Mouse (Mus musculus) hematopoietic stem cell, adult 5-6 weeks (primary cell): ENCODE results near the gene Creb3l1. TPM values are rescaled to one million over a fixed set of nuclear protein-coding genes. Genes with fewer than 3 reads are reported as not detected.

ENCODE experiments used
- ATAC-seq, 2 experiments: fragments of 125-278 bp in 1 of 2; replicated peaks in 1 of 2; 2 replicates each; pipeline ENCODE4 v1.8.0; 2016 to 2017; ENCODE audit warnings: inconsistent platforms in 2 of 2, mild to moderate bottlenecking in 2 of 2, moderate number of reproducible peaks in 2 of 2, low read depth in 1 of 2, moderate TSS enrichment in 1 of 2; ENCODE audit not compliant: low FRiP score in 2 of 2, poor library complexity in 2 of 2, severe bottlenecking in 2 of 2, insufficient read depth in 1 of 2, low TSS enrichment in 1 of 2
- total RNA-seq: library from RNA; stranded (forward); fragments of 172-1452, 232-1000 nt; gene quantifications from 2 replicates; pipeline ENCODE4 v1.2.3, GENCODE M21; 2017

Gene Creb3l1
- total RNA-seq = not detected in 2 replicates

GRCm38 (mm10) chr2:92024274-92024672, at the start of gene Creb3l1:
Gene Creb3l1, minus strand, starts transcription at chr2:92024502.
- peak; percentile 46 to 47; a peak in 2 of 4 replicates for ATAC-seq

GRCm38 (mm10) chr2:92071143-92071542, 46.8 kb upstream of the Creb3l1 start:
- no peak for ATAC-seq

GRCm38 (mm10) chr2:92069630-92070029, 45.3 kb upstream of the Creb3l1 start:
- no peak for ATAC-seq

- ATAC-seq = no peak
Measured at GRCm38 (mm10) chr2:92067600-92067999, 43.3 kb upstream of the Creb3l1 start.

GRCm38 (mm10) chr2:92066899-92067298, 42.6 kb upstream of the Creb3l1 start:
- ATAC-seq = no peak; a peak in 1 of 4 replicates

GRCm38 (mm10) chr2:92065938-92066337, 41.6 kb upstream of the Creb3l1 start:
- ATAC-seq = no peak

GRCm38 (mm10) chr2:92065269-92065888, 41.1 kb upstream of the Creb3l1 start:
- ATAC-seq = peak in 1 of 2 experiments; percentile 53; a peak in 1 of 4 replicates

- no peak for ATAC-seq
Measured at GRCm38 (mm10) chr2:92063106-92063505, 38.8 kb upstream of the Creb3l1 start.

- no peak for ATAC-seq
Measured at GRCm38 (mm10) chr2:92061337-92061736, 37.0 kb upstream of the Creb3l1 start.

- no peak for ATAC-seq
Measured at GRCm38 (mm10) chr2:92060291-92060690, 36.0 kb upstream of the Creb3l1 start.

GRCm38 (mm10) chr2:92059481-92060220, 35.3 kb upstream of the Creb3l1 start:
- 0 out of 4 replicates have a peak, but pooled peaks have one; percentile 36 to 38 for ATAC-seq

GRCm38 (mm10) chr2:92058936-92059335, 34.6 kb upstream of the Creb3l1 start:
- no peak for ATAC-seq

GRCm38 (mm10) chr2:92058469-92058868, 34.2 kb upstream of the Creb3l1 start:
- peak; percentile 61 to 76 for ATAC-seq

- ATAC-seq = no peak
Measured at GRCm38 (mm10) chr2:92056760-92057159, 32.5 kb upstream of the Creb3l1 start.

GRCm38 (mm10) chr2:92055831-92056236, 31.5 kb upstream of the Creb3l1 start:
- peak; percentile 54 to 58; a peak in 3 of 4 replicates for ATAC-seq

GRCm38 (mm10) chr2:92055101-92055813, 31.0 kb upstream of the Creb3l1 start:
- peak; percentile 57 to 71 for ATAC-seq

GRCm38 (mm10) chr2:92052754-92053153, 28.5 kb upstream of the Creb3l1 start:
- ATAC-seq = no peak

- no peak for ATAC-seq
Measured at GRCm38 (mm10) chr2:92052188-92052587, 27.9 kb upstream of the Creb3l1 start.
